Mouse (Mus musculus) forebrain, embryonic 15.5 days (tissue): ENCODE results near the gene Ess2. TPM values are rescaled to one million over a fixed set of nuclear protein-coding genes. Genes with fewer than 3 reads are reported as not detected.

ENCODE experiments used
- ATAC-seq: fragments of 200-750 bp; cut with Nextera tagmentation; replicated peaks from 2 replicates; pipeline ENCODE4 v1.8.0; 2017; ENCODE audit warnings: mild to moderate bottlenecking, moderate TSS enrichment, moderate library complexity
- H3K27ac ChIP-seq: fragments of 300-500 bp; sonication (generic); replicated peaks from 2 replicates; pipeline ENCODE4 v1.5.1; 2015; ENCODE audit warnings: mild to moderate bottlenecking, inconsistent platforms
- H3K27me3 ChIP-seq: fragments of 300-500 bp; sonication (generic); 2 replicates; pipeline ENCODE4 v1.6.1; 2015; ENCODE audit warnings: inconsistent platforms
- H3K36me3 ChIP-seq: fragments of 300-500 bp; sonication (generic); 2 replicates; pipeline ENCODE4 v1.6.1; 2015; ENCODE audit warnings: mild to moderate bottlenecking, inconsistent platforms
- H3K4me1 ChIP-seq: fragments of 300-500 bp; sonication (generic); 2 replicates; pipeline ENCODE4 v1.6.1; 2015; ENCODE audit warnings: inconsistent platforms
- H3K4me2 ChIP-seq: fragments of 300-500 bp; sonication (generic); replicated peaks from 2 replicates; pipeline ENCODE4 v1.6.1; 2015; ENCODE audit warnings: mild to moderate bottlenecking, inconsistent platforms
- H3K4me3 ChIP-seq: fragments of 300-500 bp; sonication (generic); 2 replicates; pipeline ENCODE4 v1.5.1; 2015; ENCODE audit warnings: mild to moderate bottlenecking, inconsistent platforms
- H3K9ac ChIP-seq: fragments of 300-500 bp; sonication (generic); replicated peaks from 2 replicates; pipeline ENCODE4 v1.6.1; 2015; ENCODE audit warnings: mild to moderate bottlenecking, inconsistent platforms
- H3K9me3 ChIP-seq: fragments of 300-500 bp; sonication (generic); 2 replicates; pipeline ENCODE4 v1.6.1; 2016; ENCODE audit warnings: inconsistent platforms
- WGBS: fragments of 180-500 bp; shearing (Covaris S2); methylation state at CpG from one replicate; pipeline ENCODE4 v1.1.7; 2015; ENCODE audit warnings: mixed read lengths; 5-methylcytosine and 5-hydroxymethylcytosine counted together
- polyA plus RNA-seq: library from polyadenylated mRNA; unstranded; fragments of >200 nt; fragmentation: Nextera tagmentation; extraction: Ambion mirVana; gene quantifications from 2 replicates; pipeline ENCODE4 v1.2.1, GENCODE M21; 2015

Gene Ess2
- polyA plus RNA-seq, 1 experiment from 2014 or later = 53.5 TPM

- Histone ChIP-seq H3K9ac (no peak overlapping the region), H3K4me2 (no peak overlapping the region), H3K9me3 (no peaks in the 10 kb centered on the region), H3K27me3 (no peaks in the 10 kb centered on the region), H3K36me3 (no peaks in the 10 kb centered on the region; the same call in 1 of the 2 replicates), H3K4me1 (no peaks in the 10 kb centered on the region), H3K4me3 (no peak overlapping the region), H3K27ac (no peak overlapping the region)
- ATAC-seq = no peak
- WGBS = 97% methylated on average over 4 of the region's 4 CpGs
Measured at GRCm38 (mm10) chr16:17879571-17879970, 31.6 kb downstream of the Ess2 start.

- no peak for ATAC-seq
- Histone ChIP-seq H3K27me3 (no peaks in the 10 kb centered on the region), H3K4me1 (no peaks in the 10 kb centered on the region), H3K9me3 (no peaks in the 10 kb centered on the region), H3K36me3 (peaks cover 12% of the 10 kb centered on the region; the same call in 1 of the 2 replicates), H3K9ac (no peak overlapping the region), H3K4me2 (no peak overlapping the region), H3K4me3 (no peak overlapping the region), H3K27ac (no peak overlapping the region)
- WGBS = 95% methylated on average over 1 of the region's 1 CpGs
Measured at GRCm38 (mm10) chr16:17876096-17876495, 35.1 kb downstream of the Ess2 start.

- Histone ChIP-seq H3K27ac (no peak overlapping the region), H3K9ac (no peak overlapping the region), H3K4me3 (no peak overlapping the region), H3K27me3 (no peaks in the 10 kb centered on the region), H3K9me3 (no peaks in the 10 kb centered on the region), H3K36me3 (peaks cover 21% of the 10 kb centered on the region; the same call in 1 of the 2 replicates), H3K4me1 (no peaks in the 10 kb centered on the region), H3K4me2 (no peak overlapping the region)
- 93% methylated on average over 4 of the region's 4 CpGs for WGBS
- ATAC-seq = no peak
Measured at GRCm38 (mm10) chr16:17875174-17875573, 36.0 kb downstream of the Ess2 start.

- H3K4me3 ChIP-seq = no peak overlapping the region
- H3K9me3 ChIP-seq = no peaks in the 10 kb centered on the region
- no peak for ATAC-seq
- no peaks in the 10 kb centered on the region for H3K27me3 ChIP-seq
- peaks cover 26% of the 10 kb centered on the region; the same call in 1 of the 2 replicates for H3K36me3 ChIP-seq
- no peak overlapping the region for H3K27ac ChIP-seq
- no peaks in the 10 kb centered on the region for H3K4me1 ChIP-seq
- 86% methylated on average over 4 of the region's 4 CpGs for WGBS
- H3K9ac ChIP-seq = no peak overlapping the region
- no peak overlapping the region for H3K4me2 ChIP-seq
Measured at GRCm38 (mm10) chr16:17872995-17873394, 38.2 kb downstream of the Ess2 start.

GRCm38 (mm10) chr16:17871248-17871647 is 39.9 kb downstream of the Ess2 start:
- ATAC-seq = no peak
- 92% methylated on average over 5 of the region's 5 CpGs for WGBS
- Histone ChIP-seq H3K9ac (no peak overlapping the region), H3K4me2 (no peak overlapping the region), H3K27me3 (no peaks in the 10 kb centered on the region), H3K4me1 (no peaks in the 10 kb centered on the region), H3K4me3 (no peak overlapping the region), H3K9me3 (no peaks in the 10 kb centered on the region), H3K27ac (no peak overlapping the region), H3K36me3 (peaks cover 26% of the 10 kb centered on the region; the same call in 1 of the 2 replicates)

GRCm38 (mm10) chr16:17865770-17866169 is 45.4 kb downstream of the Ess2 start:
- Histone ChIP-seq H3K4me1 (no peaks in the 10 kb centered on the region), H3K9me3 (no peaks in the 10 kb centered on the region), H3K4me3 (no peak overlapping the region), H3K27ac (no peak overlapping the region), H3K9ac (no peak overlapping the region), H3K4me2 (no peak overlapping the region), H3K36me3 (peaks cover 11% of the 10 kb centered on the region; the same call in 1 of the 2 replicates), H3K27me3 (no peaks in the 10 kb centered on the region)
- ATAC-seq = no peak
- WGBS = 73% methylated on average over 6 of the region's 6 CpGs

GRCm38 (mm10) chr16:17865293-17865692 is 45.9 kb downstream of the Ess2 start:
- H3K4me2 ChIP-seq = no peak overlapping the region
- ATAC-seq = no peak
- no peak overlapping the region for H3K9ac ChIP-seq
- no peak overlapping the region for H3K27ac ChIP-seq
- peaks cover 9% of the 10 kb centered on the region; the same call in 1 of the 2 replicates for H3K36me3 ChIP-seq
- WGBS = 92% methylated on average over 2 of the region's 2 CpGs
- H3K4me3 ChIP-seq = no peak overlapping the region
- no peaks in the 10 kb centered on the region for H3K9me3 ChIP-seq
- H3K4me1 ChIP-seq = no peaks in the 10 kb centered on the region
- H3K27me3 ChIP-seq = no peaks in the 10 kb centered on the region

GRCm38 (mm10) chr16:17858592-17858991 is 52.6 kb downstream of the Ess2 start:
- H3K36me3 ChIP-seq = peaks cover 60% of the 10 kb centered on the region

GRCm38 (mm10) chr16:17857157-17857556 is 54.0 kb downstream of the Ess2 start:
- ATAC-seq = no peak
- Histone ChIP-seq H3K9ac (no peak overlapping the region), H3K4me2 (no peak overlapping the region), H3K4me1 (no peaks in the 10 kb centered on the region), H3K27ac (no peak overlapping the region), H3K4me3 (no peak overlapping the region), H3K36me3 (peaks cover 72% of the 10 kb centered on the region), H3K9me3 (no peaks in the 10 kb centered on the region), H3K27me3 (no peaks in the 10 kb centered on the region)
- 93% methylated on average over 7 of the region's 7 CpGs for WGBS

More at GRCm38 (mm10) chr16:17858592-17858991, 52.6 kb downstream of the Ess2 start:
- Histone ChIP-seq H3K27me3 (no peaks in the 10 kb centered on the region), H3K4me3 (no peak overlapping the region), H3K9ac (no peak overlapping the region), H3K4me1 (no peaks in the 10 kb centered on the region), H3K9me3 (no peaks in the 10 kb centered on the region), H3K4me2 (no peak overlapping the region), H3K27ac (no peak overlapping the region)
- ATAC-seq = no peak

- no peak overlapping the region for H3K9ac ChIP-seq
- no peak for ATAC-seq
- no peaks in the 10 kb centered on the region for H3K27me3 ChIP-seq
- peaks cover 82% of the 10 kb centered on the region for H3K36me3 ChIP-seq
- WGBS = 98% methylated on average over 2 of the region's 2 CpGs
- no peak overlapping the region for H3K4me2 ChIP-seq
- no peak overlapping the region for H3K27ac ChIP-seq
- no peaks in the 10 kb centered on the region for H3K9me3 ChIP-seq
- H3K4me1 ChIP-seq = no peaks in the 10 kb centered on the region
- H3K4me3 ChIP-seq = no peak overlapping the region
Measured at GRCm38 (mm10) chr16:17853263-17853662, 57.9 kb downstream of the Ess2 start.

GRCm38 (mm10) chr16:17851860-17852259 is 59.3 kb downstream of the Ess2 start:
- Histone ChIP-seq H3K9me3 (no peaks in the 10 kb centered on the region), H3K9ac (no peak overlapping the region), H3K27me3 (no peaks in the 10 kb centered on the region), H3K4me3 (no peak overlapping the region), H3K27ac (no peak overlapping the region), H3K4me1 (no peaks in the 10 kb centered on the region), H3K36me3 (peaks cover 80% of the 10 kb centered on the region), H3K4me2 (no peak overlapping the region)
- WGBS = 100% methylated on average over 1 of the region's 1 CpGs
- no peak for ATAC-seq

GRCm38 (mm10) chr16:17851331-17851730 is 59.8 kb downstream of the Ess2 start:
- H3K9me3 ChIP-seq = no peaks in the 10 kb centered on the region
- H3K36me3 ChIP-seq = peaks cover 80% of the 10 kb centered on the region
- no peak overlapping the region for H3K9ac ChIP-seq
- ATAC-seq = no peak
- WGBS = 96% methylated on average over 5 of the region's 5 CpGs
- no peak overlapping the region for H3K4me2 ChIP-seq
- no peak overlapping the region for H3K4me3 ChIP-seq
- H3K27ac ChIP-seq = no peak overlapping the region
- H3K27me3 ChIP-seq = no peaks in the 10 kb centered on the region
- no peaks in the 10 kb centered on the region for H3K4me1 ChIP-seq
